Mouse (Mus musculus) embryonic facial prominence, embryonic 11.5 days (tissue): Measurements from ENCODE around the gene Acbd3. TPM values are rescaled to one million over a fixed set of nuclear protein-coding genes. Genes with fewer than 3 reads are reported as not detected.

Source experiments
- ATAC-seq: fragments of 200-750 bp; cut with Nextera tagmentation; replicated peaks from 2 replicates; pipeline ENCODE4 v1.8.0; 2017; ENCODE audit warnings: low read depth; ENCODE audit not compliant: insufficient number of reproducible peaks, low FRiP score, low TSS enrichment
- DNase-seq: peaks from one replicate; pipeline ENCODE4 v3.0.0-alpha.2; 2015; ENCODE audit warnings: low spot score
- H3K27ac ChIP-seq: fragments of 300-500 bp; sonication (generic); replicated peaks from 2 replicates; pipeline ENCODE4 v1.5.1; 2014; ENCODE audit warnings: mild to moderate bottlenecking, low read depth, low read length, control low read depth
- H3K27me3 ChIP-seq: fragments of 300-500 bp; sonication (generic); 2 replicates; pipeline ENCODE4 v1.6.1; 2014; ENCODE audit warnings: mild to moderate bottlenecking, low read length, moderate library complexity, mixed read lengths; ENCODE audit not compliant: control insufficient read depth, insufficient read depth
- H3K36me3 ChIP-seq: fragments of 300-500 bp; sonication (generic); replicated peaks from 2 replicates; pipeline ENCODE4 v1.6.1; 2014; ENCODE audit warnings: low read depth, mild to moderate bottlenecking, low read length, moderate library complexity, mixed read lengths; ENCODE audit not compliant: control insufficient read depth, insufficient read depth
- H3K4me1 ChIP-seq: fragments of 300-500 bp; sonication (generic); 2 replicates; pipeline ENCODE4 v1.6.1; 2014; ENCODE audit warnings: low read length, mixed read lengths; ENCODE audit not compliant: control insufficient read depth, insufficient read depth
- H3K4me2 ChIP-seq: fragments of 300-500 bp; sonication (generic); 2 replicates; pipeline ENCODE4 v1.6.1; 2014; ENCODE audit warnings: low read depth, mild to moderate bottlenecking, control low read depth, low read length, moderate library complexity
- H3K4me3 ChIP-seq: fragments of 300-500 bp; sonication (generic); 2 replicates; pipeline ENCODE4 v1.5.1; 2014; ENCODE audit warnings: low read depth, low read length, control low read depth
- H3K9ac ChIP-seq: fragments of 300-500 bp; sonication (generic); replicated peaks from 2 replicates; pipeline ENCODE4 v1.6.1; 2014; ENCODE audit warnings: mild to moderate bottlenecking, control low read depth, low read length
- H3K9me3 ChIP-seq: fragments of 300-500 bp; sonication (generic); replicated peaks from 2 replicates; pipeline ENCODE4 v1.6.1; 2016; ENCODE audit warnings: mild to moderate bottlenecking, low read length, inconsistent platforms, mixed read lengths; ENCODE audit not compliant: control insufficient read depth
- WGBS: fragments of 180-500 bp; shearing (Covaris S2); extraction: QIAGEN DNeasy Blood & Tissue Kit; methylation state at CpG from one replicate; pipeline ENCODE4 v1.1.7; 2014; 5-methylcytosine and 5-hydroxymethylcytosine counted together
- polyA plus RNA-seq: library from polyadenylated mRNA; unstranded; fragments of >200 nt; fragmentation: Nextera tagmentation; extraction: Ambion mirVana; gene quantifications from 2 replicates; pipeline ENCODE4 v1.2.1, GENCODE M21; 2014

Gene Acbd3
- polyA plus RNA-seq, 1 experiment from 2014 or later = 20.3 TPM

DNA sequence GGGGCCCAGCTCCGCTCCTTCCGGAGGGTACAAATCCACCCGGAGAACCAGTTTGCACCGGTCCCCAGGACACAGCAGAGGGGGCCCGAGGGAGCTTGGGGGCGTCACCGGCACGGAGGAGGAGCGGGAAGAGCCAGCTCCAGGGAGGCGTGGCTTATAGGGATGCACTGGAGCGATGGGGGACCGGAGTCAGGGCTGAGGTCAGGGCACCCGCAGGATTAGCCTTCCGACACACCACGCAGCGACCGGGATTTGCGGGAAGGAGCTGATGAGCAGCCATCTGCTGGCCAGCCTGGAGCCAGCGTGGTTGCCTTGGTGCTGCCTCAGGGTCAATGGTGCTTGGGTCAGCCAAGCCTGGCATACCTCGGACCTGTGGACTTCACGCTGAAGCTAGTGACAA is 68.3 kb downstream of the Acbd3 start:
- Histone ChIP-seq H3K4me3 (peak overlapping the region; percentile 32), H3K4me2 (peak overlapping the region; percentile 67), H3K9ac (peak overlapping the region; percentile 50), H3K27me3 (no peaks in the 10 kb centered on the region), H3K9me3 (no peaks in the 10 kb centered on the region), H3K27ac (no peak overlapping the region), H3K36me3 (no peaks in the 10 kb centered on the region), H3K4me1 (no peaks in the 10 kb centered on the region)
- ATAC-seq (peak; percentile 71), DNase-seq (peak; percentile 73)
- 0% methylated on average over 21 of the region's 21 CpGs for WGBS

DNA sequence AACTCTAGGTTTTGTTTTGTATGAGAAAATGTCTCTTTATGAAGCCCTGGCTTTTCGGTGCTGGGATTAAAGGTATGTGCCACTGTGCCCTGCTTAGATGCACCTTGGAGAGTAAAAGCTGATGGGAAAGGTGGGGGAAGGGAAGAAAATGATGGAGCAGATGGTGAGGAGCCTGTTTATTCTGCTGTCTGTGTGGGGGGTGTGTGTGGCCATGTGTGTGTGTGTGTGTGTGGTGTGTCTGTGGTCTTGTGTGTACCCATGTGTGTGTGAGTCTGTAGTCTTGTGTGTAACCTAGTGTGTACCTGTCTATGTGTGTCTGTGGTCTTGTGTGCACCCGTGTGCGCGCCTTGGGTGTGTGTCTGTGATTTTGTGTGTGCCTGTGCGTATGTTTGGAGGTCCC is 72.8 kb downstream of the Acbd3 start:
- ATAC-seq = no peak
- Histone ChIP-seq H3K27me3 (no peaks in the 10 kb centered on the region), H3K4me3 (no peak overlapping the region), H3K4me2 (no peak overlapping the region), H3K27ac (no peak overlapping the region), H3K4me1 (no peaks in the 10 kb centered on the region), H3K9me3 (no peaks in the 10 kb centered on the region), H3K9ac (no peak overlapping the region), H3K36me3 (peaks cover 6% of the 10 kb centered on the region)
- DNase-seq = no peak
- 90% methylated on average over 5 of the region's 5 CpGs for WGBS

DNA sequence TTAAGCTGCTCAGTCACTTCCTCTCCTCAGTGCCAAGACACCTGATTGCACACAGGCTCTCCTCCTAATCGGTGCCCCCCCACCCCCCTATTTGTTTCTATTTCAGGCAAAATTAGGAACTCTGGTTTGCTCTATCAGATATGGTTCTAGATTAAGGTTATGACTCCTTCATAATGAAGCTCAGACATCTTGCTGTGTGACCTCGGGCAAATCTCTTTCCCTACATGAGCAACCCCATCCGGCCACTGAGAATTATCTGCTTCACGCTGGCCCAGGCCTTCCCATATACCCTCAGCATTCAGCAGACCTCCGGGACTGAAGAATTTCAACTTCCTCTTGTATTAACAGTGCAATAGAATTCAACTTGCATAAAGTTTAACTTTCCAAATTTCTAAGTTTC is 73.4 kb downstream of the Acbd3 start:
- no peaks in the 10 kb centered on the region for H3K9me3 ChIP-seq
- no peak overlapping the region for H3K4me2 ChIP-seq
- no peaks in the 10 kb centered on the region for H3K4me1 ChIP-seq
- peaks cover 10% of the 10 kb centered on the region for H3K36me3 ChIP-seq
- H3K4me3 ChIP-seq = no peak overlapping the region
- no peak overlapping the region for H3K27ac ChIP-seq
- H3K9ac ChIP-seq = no peak overlapping the region
- 87% methylated on average over 5 of the region's 5 CpGs for WGBS
- no peak for ATAC-seq
- no peak for DNase-seq
- no peaks in the 10 kb centered on the region for H3K27me3 ChIP-seq

DNA sequence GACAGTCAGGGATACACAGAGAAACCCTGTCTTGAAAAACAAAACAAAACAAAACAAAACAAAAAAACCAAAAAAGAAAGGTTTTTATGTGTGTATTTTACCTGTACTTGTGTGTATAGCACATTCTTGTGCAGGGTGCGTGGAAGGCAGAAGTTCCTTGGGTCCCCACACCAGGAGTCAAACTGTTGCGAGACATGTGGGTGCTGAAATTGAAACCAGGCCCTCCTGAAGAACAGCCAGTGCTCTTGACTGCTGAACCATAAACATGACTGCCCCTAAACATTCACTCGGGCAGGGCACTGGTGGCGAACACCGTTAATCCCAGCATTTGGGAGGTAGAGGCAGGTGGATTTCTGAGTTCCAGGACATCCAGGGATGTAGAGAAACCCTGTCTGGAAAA is 74.2 kb downstream of the Acbd3 start:
- 90% methylated on average over 5 of the region's 5 CpGs for WGBS
- Histone ChIP-seq H3K27me3 (no peaks in the 10 kb centered on the region), H3K36me3 (peaks cover 13% of the 10 kb centered on the region), H3K27ac (no peak overlapping the region), H3K9ac (no peak overlapping the region), H3K4me1 (no peaks in the 10 kb centered on the region), H3K4me2 (no peak overlapping the region), H3K9me3 (no peaks in the 10 kb centered on the region), H3K4me3 (no peak overlapping the region)
- ATAC-seq (no peak), DNase-seq (no peak)

DNA sequence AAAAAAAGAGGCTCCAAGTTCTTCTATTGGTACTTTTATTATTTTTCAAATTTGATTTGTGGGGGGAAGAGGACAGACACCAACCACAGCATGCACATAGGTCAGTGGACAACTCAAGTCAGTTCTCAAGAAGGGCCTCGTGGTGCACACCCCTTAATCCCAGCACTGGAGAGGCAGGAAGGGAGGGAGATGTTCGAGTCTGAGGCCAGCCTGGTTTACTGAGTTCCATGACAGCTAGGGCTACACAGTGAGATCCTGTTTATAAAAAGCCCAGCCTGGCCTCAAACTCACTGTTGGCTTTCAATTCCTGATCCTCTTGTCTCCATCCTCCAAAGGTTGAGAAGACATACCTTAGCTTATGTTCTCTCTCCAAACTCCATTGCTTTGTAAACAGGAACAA is 75.0 kb downstream of the Acbd3 start:
- no peak overlapping the region for H3K4me3 ChIP-seq
- H3K9me3 ChIP-seq = no peaks in the 10 kb centered on the region
- ATAC-seq = no peak
- no peak for DNase-seq
- WGBS = 58% methylated on average over 2 of the region's 2 CpGs
- no peak overlapping the region for H3K4me2 ChIP-seq
- no peaks in the 10 kb centered on the region for H3K4me1 ChIP-seq
- no peak overlapping the region for H3K9ac ChIP-seq
- peaks cover 13% of the 10 kb centered on the region for H3K36me3 ChIP-seq
- H3K27ac ChIP-seq = no peak overlapping the region
- H3K27me3 ChIP-seq = no peaks in the 10 kb centered on the region

DNA sequence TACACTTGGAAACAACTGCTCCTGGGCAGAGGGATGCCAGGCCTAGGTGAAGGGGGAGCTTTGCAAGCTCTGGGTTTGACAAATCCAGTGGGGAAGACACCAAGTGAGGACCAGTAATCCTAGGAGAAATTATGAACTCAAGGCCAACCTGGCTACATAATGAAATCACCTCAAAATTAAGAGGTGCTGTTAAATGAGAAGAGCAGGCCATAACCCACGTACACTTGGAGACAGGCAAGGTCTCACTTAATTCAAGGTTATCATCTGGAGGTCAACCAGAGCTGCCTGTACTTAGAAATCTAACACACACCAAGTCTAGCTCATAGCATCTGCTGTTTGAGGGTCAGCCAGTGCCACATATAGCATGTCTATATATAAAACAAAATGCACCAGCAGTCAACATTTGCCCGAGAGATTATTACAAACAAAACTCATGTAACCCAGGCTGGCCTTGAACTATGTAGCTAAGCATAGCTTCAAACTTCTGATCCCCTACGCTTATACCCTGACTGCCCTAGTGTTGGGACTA is 75.7 kb downstream of the Acbd3 start:
- H3K36me3 ChIP-seq = peaks cover 17% of the 10 kb centered on the region
- no peak for ATAC-seq

More for the DNA sequence above, 75.7 kb downstream of the Acbd3 start:
- no peak overlapping the region for H3K27ac ChIP-seq
- WGBS = 87% methylated on average over 3 of the region's 3 CpGs
- no peaks in the 10 kb centered on the region for H3K9me3 ChIP-seq
- H3K27me3 ChIP-seq = no peaks in the 10 kb centered on the region
- no peak overlapping the region for H3K9ac ChIP-seq
- DNase-seq = no peak
- H3K4me2 ChIP-seq = no peak overlapping the region
- H3K4me1 ChIP-seq = no peaks in the 10 kb centered on the region
- H3K4me3 ChIP-seq = no peak overlapping the region

Other genes with a start within 250 kb of the Acbd3 start
- gene Stum, start 242.5 kb upstream of the Acbd3 start, polyA plus RNA-seq = 1.3 and 1.4 TPM in 2 replicates
- gene Parp1, start 157.1 kb upstream of the Acbd3 start, polyA plus RNA-seq = 163 and 181 TPM in 2 replicates
- gene Lin9, start 84.9 kb upstream of the Acbd3 start, polyA plus RNA-seq = 23.1 and 24.6 TPM in 2 replicates
- 0.20 and 0.74 TPM in 2 replicates for gene Mixl1, start 29.0 kb upstream of the Acbd3 start, polyA plus RNA-seq
- 3,882 and 3,910 TPM in 2 replicates for gene H3f3a, start 87.9 kb downstream of the Acbd3 start, polyA plus RNA-seq
- 38.2 and 38.6 TPM in 2 replicates for gene Sde2, start 125.1 kb downstream of the Acbd3 start, polyA plus RNA-seq
- 0.08 TPM in 1 of 2 replicates, not detected in the other for gene Lefty2, start 167.1 kb downstream of the Acbd3 start, polyA plus RNA-seq
- gene Pycr2, start 178.2 kb downstream of the Acbd3 start, polyA plus RNA-seq = 92.7 and 106 TPM in 2 replicates
- gene Lefty1, start 209.0 kb downstream of the Acbd3 start, polyA plus RNA-seq = 0.33 and 0.38 TPM in 2 replicates
- 3.1 TPM in 2 replicates for gene Tmem63a, start 216.3 kb downstream of the Acbd3 start, polyA plus RNA-seq